Mouse (Mus musculus) olfactory bulb, adult 2 months (tissue): Measurements from ENCODE around the gene Nipal1.

Experiments used
- CTCF ChIP-seq: fragments of 200-500 bp; IDR thresholded peaks from 2 replicates; pipeline ENCODE4 v1.5.1; 2012; ENCODE audit warnings: low read depth, mild to moderate bottlenecking, low read length, moderate library complexity; ENCODE audit not compliant: insufficient read depth
- POLR2A ChIP-seq: fragments of 200-500 bp; IDR thresholded peaks from 2 replicates; pipeline ENCODE4 v1.6.1; 2012; ENCODE audit warnings: mild to moderate bottlenecking, low read depth, low read length, moderate library complexity; ENCODE audit not compliant: insufficient read depth

- TF ChIP-seq POLR2A = no peak
- TF ChIP-seq CTCF = no peak
These were observed 599 bp upstream of the Nipal1 start for GRCm38 (mm10) chr5:72646996-72647395.
